Mouse (Mus musculus): ENCODE measurements around the gene Polr2b. TPM values are rescaled to one million over a fixed set of nuclear protein-coding genes. Genes with fewer than 3 reads are reported as not detected.
A peak's percentile ranks its signal among the peaks of the same experiment; 100 is the strongest.

The Polr2b gene
- polyA plus RNA-seq (2015; fragmentation: Nextera tagmentation; extraction: Ambion mirVana), result 67.9 and 71.4 TPM in 2 replicates

DNA sequence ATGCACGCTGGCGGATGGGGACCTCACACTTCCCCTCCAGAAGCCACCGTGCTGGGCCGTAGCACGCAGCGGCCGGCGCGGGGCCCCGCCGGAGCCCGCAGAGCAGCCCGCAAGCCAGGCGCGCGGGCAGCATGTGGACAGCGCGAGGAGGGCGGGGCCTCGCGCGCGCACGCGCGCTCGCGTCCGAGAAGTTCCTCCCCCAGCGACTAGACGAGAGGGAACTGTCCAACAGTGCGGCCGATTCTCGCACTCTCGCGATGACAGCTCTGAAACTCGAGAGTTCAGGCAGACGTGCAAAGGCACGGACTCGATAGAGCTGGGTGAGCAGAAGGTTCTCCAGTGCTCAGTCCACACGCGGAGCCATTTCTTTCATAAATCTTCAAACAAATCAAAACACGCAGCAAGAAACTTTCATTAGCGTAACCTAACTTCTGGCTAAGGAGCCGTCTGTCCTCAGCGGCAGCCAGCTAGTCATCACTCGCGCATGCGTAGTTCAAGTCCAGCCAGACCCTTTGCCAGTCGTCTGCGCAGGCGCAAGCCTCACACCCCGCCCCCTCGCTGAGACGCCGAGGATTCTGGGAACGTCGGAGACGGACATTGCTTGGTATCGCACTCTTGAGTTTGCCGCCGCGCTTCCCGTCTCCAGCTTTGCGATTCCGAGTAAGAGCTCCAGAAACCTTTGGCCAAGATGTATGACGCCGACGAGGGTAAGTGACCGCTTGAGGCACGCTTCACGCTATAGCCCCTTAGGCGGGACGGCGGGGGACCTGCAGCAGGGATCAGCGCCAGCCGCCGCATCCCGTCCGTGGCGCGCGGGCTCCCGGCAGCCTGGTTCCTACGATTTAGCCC lies at the start of gene Polr2b, which contains the start of gene Noa1:
TSS of gene Polr2b (plus strand) at position 224 of the 849 bp plus-strand sequence.
TSS of gene Noa1 (minus strand) at position 161 of the 849 bp plus-strand sequence.
- peak within 1 kb of the TSS; percentile 88 for H3K9ac ChIP-seq
- peak; percentile 95 for ATAC-seq (ENCODE audit: low FRiP score, low read depth)
- under 1% methylated on average over 85 of the region's 85 CpGs for WGBS
- peak within 1 kb of the TSS; percentile 92 for H3K27ac ChIP-seq
- H3K4me1 ChIP-seq, result peaks cover 26% of the 10 kb centered on the region
- no peaks in the 10 kb centered on the region for H3K27me3 ChIP-seq
- peaks cover 42% of the 10 kb centered on the region for H3K36me3 ChIP-seq
- no peaks in the 10 kb centered on the region for H3K9me3 ChIP-seq
- peak within 1 kb of the TSS; percentile 100 for H3K4me2 ChIP-seq (replicated peaks)
- peak within 1 kb of the TSS; percentile 93 for H3K4me3 ChIP-seq

DNA sequence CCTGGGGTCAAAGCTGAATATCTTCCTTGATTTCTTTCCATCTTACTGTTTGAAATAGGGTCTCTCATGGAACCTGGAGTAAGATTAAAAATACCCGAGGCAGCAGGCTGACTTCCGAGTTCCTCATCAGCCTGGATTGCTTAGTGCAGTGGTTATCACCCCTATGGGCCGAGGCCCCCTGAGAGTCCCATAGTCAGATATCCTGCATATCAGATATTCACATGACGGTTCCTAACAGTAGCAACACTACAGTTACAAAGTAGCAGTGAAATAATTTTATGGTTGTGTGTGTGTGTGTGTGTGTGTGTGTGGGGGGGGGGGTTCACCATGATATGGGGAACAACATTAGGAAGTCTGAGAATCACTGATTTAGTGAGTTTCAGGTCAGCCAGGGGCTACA lies 48.8 kb upstream of the Polr2b start:
- 87% methylated on average over 4 of the region's 4 CpGs for WGBS

DNA sequence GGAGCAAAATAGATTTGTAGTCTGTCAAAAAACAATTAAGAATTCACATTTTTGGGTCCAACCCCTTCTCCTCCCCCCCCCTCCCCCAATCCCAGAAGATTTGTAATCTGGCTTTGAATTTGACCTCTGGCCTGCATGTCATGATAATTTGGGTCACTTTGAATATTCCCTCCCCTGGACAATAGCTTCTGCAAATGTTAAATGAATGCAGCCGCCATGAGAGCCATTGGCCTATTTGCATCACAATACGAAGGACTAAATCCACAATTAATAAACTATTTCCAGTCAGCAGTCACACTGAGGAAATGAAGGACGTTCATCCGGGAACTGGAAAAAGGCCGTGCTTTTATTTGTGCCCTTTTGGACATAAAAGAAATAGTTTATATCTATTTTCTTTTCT lies 47.8 kb upstream of the Polr2b start:
- no peak overlapping the region for H3K4me2 ChIP-seq (replicated peaks)
- no peaks in the 10 kb centered on the region for H3K9me3 ChIP-seq
- 77% methylated on average over 5 of the region's 5 CpGs for WGBS
- H3K27ac ChIP-seq, result no peak overlapping the region
- no peaks in the 10 kb centered on the region; the same call in 1 of the 2 replicates for H3K4me1 ChIP-seq
- no peak overlapping the region for H3K9ac ChIP-seq
- H3K4me3 ChIP-seq, result no peak overlapping the region
- H3K27me3 ChIP-seq, result no peaks in the 10 kb centered on the region
- H3K36me3 ChIP-seq, result no peaks in the 10 kb centered on the region
- no peak for ATAC-seq (ENCODE audit: low FRiP score, low read depth)

More for the DNA sequence above, 48.8 kb upstream of the Polr2b start:
- H3K9me3 ChIP-seq, result no peaks in the 10 kb centered on the region
- ATAC-seq (ENCODE audit: low FRiP score, low read depth), result no peak
- no peaks in the 10 kb centered on the region for H3K36me3 ChIP-seq
- H3K4me3 ChIP-seq, result no peak overlapping the region
- H3K4me1 ChIP-seq, result no peaks in the 10 kb centered on the region; the same call in 1 of the 2 replicates
- no peak overlapping the region for H3K27ac ChIP-seq
- H3K9ac ChIP-seq, result no peak overlapping the region
- H3K27me3 ChIP-seq, result no peaks in the 10 kb centered on the region
- H3K4me2 ChIP-seq (replicated peaks), result no peak overlapping the region

DNA sequence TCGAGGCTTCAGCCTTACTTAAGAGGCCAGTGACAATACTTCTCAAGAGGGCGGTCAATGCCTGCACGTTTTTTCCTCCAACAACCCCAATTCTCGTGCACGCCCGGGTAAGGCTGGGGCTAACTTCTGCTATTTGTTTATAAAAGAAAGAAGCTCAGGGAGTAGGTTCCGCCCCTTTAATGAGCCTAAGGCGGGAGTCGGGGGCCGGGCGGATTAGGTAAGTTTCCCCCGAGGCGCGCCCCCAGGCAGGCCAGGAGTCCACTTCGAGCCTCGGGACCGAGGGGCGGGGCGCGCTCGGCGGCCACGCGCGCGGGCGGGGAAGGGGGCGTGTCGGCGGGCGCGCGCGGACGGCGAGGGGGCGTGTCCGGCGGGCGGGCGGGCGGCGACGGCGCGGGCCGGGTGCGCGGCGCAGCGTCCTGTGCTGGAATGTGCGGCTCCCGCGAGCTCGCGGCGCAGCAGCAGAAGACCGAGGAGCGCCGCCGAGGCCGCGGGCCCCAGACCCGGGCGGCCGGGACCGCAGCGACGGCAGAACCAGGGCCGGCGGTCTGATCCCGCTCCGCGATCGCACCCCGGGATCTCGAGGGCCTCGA lies 44.8 kb upstream of the Polr2b start, which contains the start of gene Rest:
TSS of gene Rest (plus strand) at position 411 of the 590 bp plus-strand sequence.
- Histone ChIP-seq H3K4me1 (peaks cover 24% of the 10 kb centered on the region), H3K9ac (peak within 1 kb of the TSS; percentile 97), H3K27ac (peak within 1 kb of the TSS; percentile 98), H3K4me2 (replicated peaks) (peak within 1 kb of the TSS; percentile 67), H3K4me3 (peak within 1 kb of the TSS; percentile 96), H3K36me3 (peaks cover 21% of the 10 kb centered on the region), H3K27me3 (no peaks in the 10 kb centered on the region), H3K9me3 (no peaks in the 10 kb centered on the region)
- peak; percentile 92 for ATAC-seq (ENCODE audit: low FRiP score, low read depth)
- under 1% methylated on average over 52 of the region's 78 CpGs for WGBS

DNA sequence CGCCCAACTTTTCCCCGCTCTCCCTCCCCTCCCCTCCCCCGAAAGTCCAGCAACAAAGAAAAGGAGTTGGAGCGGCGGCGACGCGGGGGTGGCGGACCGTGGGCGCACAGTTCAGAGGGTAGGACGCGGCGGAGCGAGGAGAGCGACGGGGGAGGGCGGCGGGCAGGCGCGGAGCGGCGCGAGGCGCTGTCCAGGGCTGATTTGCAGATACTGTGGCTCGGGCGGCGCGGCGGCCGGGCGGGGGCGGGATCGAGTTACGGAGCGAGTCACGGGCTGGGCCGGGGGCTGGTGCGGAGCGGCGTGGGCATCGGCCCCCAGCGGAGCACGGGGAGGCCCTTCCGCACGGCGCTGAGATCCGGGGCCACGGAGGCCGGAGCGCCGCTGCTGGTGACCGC lies 44.3 kb upstream of the Polr2b start:
- H3K4me3 ChIP-seq, result peak overlapping the region; percentile 96
- peak overlapping the region; percentile 97 for H3K9ac ChIP-seq
- peaks cover 28% of the 10 kb centered on the region for H3K4me1 ChIP-seq
- peak overlapping the region; percentile 98 for H3K27ac ChIP-seq
- no peaks in the 10 kb centered on the region for H3K27me3 ChIP-seq
- under 1% methylated on average over 50 of the region's 53 CpGs for WGBS
- peak; percentile 86 for ATAC-seq (ENCODE audit: low FRiP score, low read depth)
- H3K9me3 ChIP-seq, result no peaks in the 10 kb centered on the region
- peaks cover 26% of the 10 kb centered on the region for H3K36me3 ChIP-seq
- H3K4me2 ChIP-seq (replicated peaks), result peak overlapping the region; percentile 67

DNA sequence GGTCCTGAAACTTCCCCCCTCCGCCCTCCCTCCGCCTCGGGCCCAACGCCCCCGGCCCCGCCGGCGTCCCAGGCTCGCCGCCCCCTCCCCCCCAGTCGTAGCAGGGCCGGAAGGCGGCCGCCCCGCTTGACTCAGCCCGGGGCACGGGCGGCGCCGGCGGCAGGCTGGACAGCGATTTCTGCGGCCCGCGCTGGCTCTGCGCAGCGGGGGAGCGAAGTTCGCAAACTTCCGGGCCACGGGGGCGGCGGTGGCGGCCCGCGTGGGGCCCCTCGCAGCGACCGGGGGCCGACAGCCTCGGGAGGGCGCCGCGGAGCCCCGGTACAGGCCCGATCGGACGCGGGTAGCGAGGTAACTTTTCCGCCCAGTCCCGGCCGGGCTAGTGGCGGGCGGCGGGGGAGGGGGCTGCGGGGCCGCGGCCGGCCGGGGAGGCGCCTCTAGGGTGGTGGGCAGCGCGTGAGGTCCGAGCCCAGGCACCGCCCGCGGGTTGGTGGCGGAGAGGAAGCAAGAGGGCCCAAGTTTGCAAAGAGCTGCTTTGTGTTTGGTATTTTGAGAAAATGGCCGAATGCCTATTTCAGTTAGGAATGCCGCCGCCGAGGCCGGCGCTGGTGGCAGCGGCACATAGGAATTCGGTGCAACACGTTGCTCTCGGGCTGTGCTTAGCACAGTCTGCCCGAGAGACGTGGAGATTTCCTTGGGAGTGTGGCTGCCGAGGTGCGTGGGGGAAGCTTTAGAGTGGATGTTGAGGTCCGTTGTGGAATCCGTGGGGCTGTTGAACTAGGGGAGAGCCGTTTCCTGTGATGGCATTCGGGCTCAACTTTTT lies 43.7 kb upstream of the Polr2b start:
- no peaks in the 10 kb centered on the region for H3K9me3 ChIP-seq
- H3K36me3 ChIP-seq, result peaks cover 32% of the 10 kb centered on the region
- peak; percentile 66 for ATAC-seq (ENCODE audit: low FRiP score, low read depth)
- peak overlapping the region; percentile 98 for H3K27ac ChIP-seq
- peak overlapping the region; percentile 67 for H3K4me2 ChIP-seq (replicated peaks)
- under 1% methylated on average over 78 of the region's 87 CpGs for WGBS
- no peaks in the 10 kb centered on the region for H3K27me3 ChIP-seq
- H3K4me3 ChIP-seq, result peak overlapping the region; percentile 96
- peaks cover 30% of the 10 kb centered on the region for H3K4me1 ChIP-seq
- H3K9ac ChIP-seq, result peak overlapping the region; percentile 97

DNA sequence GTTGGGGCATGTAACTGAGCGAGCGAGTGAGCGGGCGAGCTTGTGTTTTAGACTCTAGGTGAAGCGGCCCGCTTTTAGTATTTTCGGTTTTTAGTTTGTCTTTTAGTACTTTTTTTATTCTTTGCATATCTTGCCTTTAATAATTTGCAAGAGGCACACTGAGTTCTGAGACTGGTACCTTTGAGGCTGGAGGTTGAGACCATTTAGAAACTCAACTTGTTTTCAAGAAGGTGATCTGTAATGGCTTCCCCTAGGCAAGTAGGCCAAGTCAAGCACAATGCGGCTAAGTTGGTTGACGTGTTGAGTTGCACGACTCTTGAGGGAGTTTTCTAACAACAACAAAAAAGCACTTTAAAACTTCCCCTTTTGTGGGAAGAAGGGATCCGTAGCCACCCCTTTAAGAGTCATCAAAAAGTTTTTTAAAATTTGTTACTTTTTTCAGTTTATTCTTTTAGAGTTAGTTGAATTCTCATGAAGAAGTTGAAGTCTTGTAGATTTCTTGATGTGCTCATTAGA lies 43.0 kb upstream of the Polr2b start:
- WGBS, result 2% methylated on average over 11 of the region's 11 CpGs
- peak overlapping the region; percentile 98 for H3K27ac ChIP-seq
- no peaks in the 10 kb centered on the region for H3K27me3 ChIP-seq
- no peak for ATAC-seq (ENCODE audit: low FRiP score, low read depth)
- H3K4me1 ChIP-seq, result peaks cover 30% of the 10 kb centered on the region
- H3K9me3 ChIP-seq, result no peaks in the 10 kb centered on the region
- peak overlapping the region; percentile 67 for H3K4me2 ChIP-seq (replicated peaks)
- H3K36me3 ChIP-seq, result peaks cover 39% of the 10 kb centered on the region
- H3K9ac ChIP-seq, result peak overlapping the region; percentile 97
- H3K4me3 ChIP-seq, result peak overlapping the region; percentile 96

DNA sequence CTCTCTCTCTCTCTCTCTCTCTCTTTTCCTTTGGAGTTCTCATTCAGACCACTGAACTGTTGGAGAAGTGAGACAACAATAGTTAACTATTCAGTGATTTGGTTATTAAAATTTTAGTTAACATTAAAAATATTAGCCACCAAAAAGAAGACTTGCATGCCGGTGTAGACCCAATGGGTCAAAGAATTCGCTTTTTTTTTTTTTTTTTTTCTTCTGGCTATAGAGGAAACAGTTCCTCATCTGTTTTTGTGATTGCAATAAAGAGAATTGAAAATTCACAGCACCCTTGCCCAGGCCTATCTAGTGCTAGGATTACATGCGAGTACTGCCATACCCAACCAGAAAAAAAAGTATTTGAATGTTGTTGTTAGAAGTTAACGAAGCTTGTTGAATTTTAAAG lies 42.5 kb upstream of the Polr2b start:
- Histone ChIP-seq H3K4me3 (peak overlapping the region; percentile 96), H3K9ac (peak overlapping the region; percentile 97)

DNA sequence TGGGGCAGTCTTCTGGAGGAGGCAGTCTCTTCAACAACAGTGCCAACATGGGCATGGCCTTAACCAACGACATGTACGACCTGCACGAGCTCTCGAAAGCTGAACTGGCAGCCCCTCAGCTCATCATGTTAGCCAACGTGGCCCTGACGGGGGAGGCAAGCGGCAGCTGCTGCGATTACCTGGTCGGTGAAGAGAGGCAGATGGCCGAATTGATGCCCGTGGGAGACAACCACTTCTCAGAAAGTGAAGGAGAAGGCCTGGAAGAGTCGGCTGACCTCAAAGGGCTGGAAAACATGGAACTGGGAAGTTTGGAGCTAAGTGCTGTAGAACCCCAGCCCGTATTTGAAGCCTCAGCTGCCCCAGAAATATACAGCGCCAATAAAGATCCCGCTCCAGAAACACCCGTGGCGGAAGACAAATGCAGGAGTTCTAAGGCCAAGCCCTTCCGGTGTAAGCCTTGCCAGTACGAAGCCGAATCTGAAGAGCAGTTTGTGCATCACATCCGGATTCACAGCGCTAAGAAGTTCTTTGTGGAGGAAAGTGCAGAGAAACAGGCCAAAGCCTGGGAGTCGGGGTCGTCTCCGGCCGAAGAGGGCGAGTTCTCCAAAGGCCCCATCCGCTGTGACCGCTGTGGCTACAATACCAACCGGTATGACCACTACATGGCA lies 41.9 kb upstream of the Polr2b start:
- 95% methylated on average over 30 of the region's 30 CpGs for WGBS

More for the DNA sequence above, 42.5 kb upstream of the Polr2b start:
- WGBS, result 63% methylated on average over 4 of the region's 4 CpGs
- Histone ChIP-seq H3K9me3 (no peaks in the 10 kb centered on the region), H3K27me3 (no peaks in the 10 kb centered on the region), H3K4me2 (replicated peaks) (peak overlapping the region; percentile 67), H3K36me3 (peaks cover 44% of the 10 kb centered on the region), H3K27ac (no peak overlapping the region), H3K4me1 (peaks cover 30% of the 10 kb centered on the region)
- no peak for ATAC-seq (ENCODE audit: low FRiP score, low read depth)

DNA sequence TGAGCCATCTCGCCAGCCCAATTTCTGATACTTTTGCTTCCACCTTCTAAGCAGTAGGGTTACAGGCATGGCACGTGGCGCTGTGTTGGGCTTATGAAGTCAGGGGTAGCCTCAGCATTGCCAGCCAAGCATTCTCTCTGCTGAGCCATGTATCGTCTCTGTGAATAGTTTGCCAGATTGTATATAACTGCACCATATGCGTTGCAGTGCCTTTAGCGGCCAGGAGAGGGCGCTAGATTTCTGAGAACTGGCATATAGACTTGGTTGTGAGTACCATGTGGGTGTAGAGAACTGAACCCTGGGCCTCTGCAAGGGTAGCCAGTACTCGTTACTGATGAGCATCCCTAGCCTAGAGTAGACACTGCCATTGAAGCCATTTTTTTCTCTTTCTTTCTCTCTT lies 40.5 kb upstream of the Polr2b start:
- Histone ChIP-seq H3K9me3 (no peaks in the 10 kb centered on the region), H3K36me3 (peaks cover 63% of the 10 kb centered on the region), H3K9ac (no peak overlapping the region), H3K4me2 (replicated peaks) (no peak overlapping the region), H3K4me1 (peaks cover 30% of the 10 kb centered on the region), H3K27ac (no peak overlapping the region), H3K4me3 (no peak overlapping the region), H3K27me3 (no peaks in the 10 kb centered on the region)
- no peak for ATAC-seq (ENCODE audit: low FRiP score, low read depth)
- WGBS, result 77% methylated on average over 8 of the region's 8 CpGs

More for the DNA sequence above, 41.9 kb upstream of the Polr2b start:
- H3K4me2 ChIP-seq (replicated peaks), result peak overlapping the region; percentile 67
- peaks cover 50% of the 10 kb centered on the region for H3K36me3 ChIP-seq
- H3K4me1 ChIP-seq, result peaks cover 30% of the 10 kb centered on the region
- peak overlapping the region; percentile 96; the same call in 1 of the 2 replicates for H3K4me3 ChIP-seq
- ATAC-seq (ENCODE audit: low FRiP score, low read depth), result no peak
- H3K9ac ChIP-seq, result no peak overlapping the region
- no peak overlapping the region for H3K27ac ChIP-seq
- no peaks in the 10 kb centered on the region for H3K9me3 ChIP-seq
- H3K27me3 ChIP-seq, result no peaks in the 10 kb centered on the region

DNA sequence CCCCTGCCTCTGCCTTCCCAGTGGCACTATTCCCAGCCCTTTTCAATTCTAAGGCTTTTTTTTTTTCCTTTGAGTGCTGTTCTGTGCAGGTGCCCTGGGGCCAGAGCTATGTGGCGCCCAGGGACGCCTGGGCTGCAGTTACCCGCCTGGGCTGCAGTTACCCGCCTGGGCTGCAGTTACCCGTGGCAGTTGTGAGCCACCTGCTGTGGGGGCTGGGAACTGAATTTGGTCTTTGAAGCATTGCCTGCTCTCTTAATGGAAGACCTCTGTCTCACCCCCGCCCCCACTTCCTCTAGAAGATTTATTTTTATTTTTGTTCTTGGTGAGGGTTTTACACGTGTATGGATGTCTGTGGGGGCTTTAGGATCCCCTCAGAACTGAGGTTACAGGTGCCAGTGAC lies 36.8 kb upstream of the Polr2b start:
- Histone ChIP-seq H3K9me3 (no peaks in the 10 kb centered on the region), H3K4me3 (no peak overlapping the region), H3K4me2 (replicated peaks) (no peak overlapping the region), H3K27ac (no peak overlapping the region), H3K4me1 (peaks cover 21% of the 10 kb centered on the region), H3K9ac (no peak overlapping the region), H3K27me3 (no peaks in the 10 kb centered on the region), H3K36me3 (peaks cover 98% of the 10 kb centered on the region)
- WGBS, result 72% methylated on average over 7 of the region's 7 CpGs
- no peak for ATAC-seq (ENCODE audit: low FRiP score, low read depth)

All from limb, embryonic 13.5 days (tissue).